Mouse (Mus musculus) T-helper 2 cell (primary cell): ENCODE data around the gene Rab4a.

Experiments used
- in situ Hi-C: fragments of 300-600 bp; cut with MboI, MseI; formaldehyde crosslinking; loops from one replicate; pipeline ENCODE4 v1.15.1; 2025; ENCODE audit warnings: high pct_unique_total_duplicates

Gene Rab4a

DNA sequence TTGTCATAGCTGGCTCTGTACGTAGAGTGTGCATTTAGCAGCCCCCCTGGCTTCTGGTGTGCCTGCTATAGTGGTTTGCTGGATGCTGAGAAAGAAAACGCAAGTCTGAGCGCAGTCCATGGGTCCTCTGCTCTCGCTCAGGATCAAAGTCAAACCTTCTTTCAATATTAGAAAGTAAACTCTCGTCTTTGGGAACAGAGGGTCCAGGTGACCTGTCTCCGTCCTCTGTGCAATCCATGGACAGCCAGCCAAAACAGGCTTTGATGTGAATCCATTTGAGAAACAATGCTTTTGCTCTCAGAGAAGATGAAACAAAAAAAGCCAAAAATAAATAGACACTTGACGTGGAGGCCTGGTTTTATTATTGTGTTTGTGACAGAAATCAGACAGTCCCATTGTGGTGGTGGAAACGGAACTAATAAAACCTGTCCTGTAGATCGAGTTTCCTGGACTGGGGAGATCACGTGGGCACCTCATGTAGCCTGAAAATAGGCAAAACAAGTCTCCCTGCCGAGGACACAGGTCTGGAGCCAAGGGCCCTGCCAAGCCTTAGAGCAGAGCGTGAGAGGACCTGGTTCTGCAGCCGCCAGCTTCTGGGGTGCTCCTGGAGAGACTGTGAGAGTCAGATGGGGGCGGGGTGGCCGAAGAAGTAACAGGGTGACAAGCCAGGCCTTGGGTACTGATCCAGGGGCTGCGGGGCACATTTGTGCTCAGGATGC, 7.5 kb downstream of the Rab4a start:
- in situ Hi-C loops, result no loop called here

DNA sequence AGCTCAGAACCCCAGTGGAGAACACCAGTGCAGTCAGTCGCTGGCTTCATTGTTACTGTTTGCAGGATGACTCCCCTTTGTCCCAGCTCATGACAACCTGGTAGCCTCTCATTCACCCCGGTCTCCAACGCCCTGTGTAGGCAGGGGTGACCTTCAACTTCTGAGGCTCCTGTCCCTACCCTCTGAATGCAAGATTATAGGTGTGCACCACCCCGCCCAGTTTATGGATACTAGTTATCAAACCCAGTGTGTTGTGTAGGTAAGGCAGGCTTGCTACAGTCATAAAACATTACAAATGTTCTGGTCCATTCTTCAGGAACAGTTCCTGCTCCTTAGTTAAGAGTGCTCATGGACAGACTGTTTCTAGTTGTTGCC, 8.1 kb downstream of the Rab4a start:
- in situ Hi-C loops, result no loop called here

DNA sequence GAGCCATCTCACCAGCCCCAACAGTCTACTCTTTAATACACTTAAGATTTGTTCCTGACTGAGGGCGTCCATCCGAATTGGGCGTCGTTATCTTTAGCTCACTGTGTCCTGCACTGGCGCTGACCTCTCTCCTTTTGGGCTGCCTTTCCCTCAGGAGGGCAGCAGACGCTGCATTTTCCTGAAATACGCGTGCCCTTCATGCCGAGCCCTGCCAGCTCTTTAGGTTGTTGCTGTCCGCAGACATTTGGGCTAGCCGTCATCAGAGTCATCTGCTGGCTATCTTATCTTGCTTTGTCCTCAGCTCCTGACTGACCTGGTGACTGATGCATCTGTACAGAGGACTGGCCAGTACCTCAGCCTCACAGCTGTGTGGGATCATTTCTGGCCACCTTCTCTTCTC, 9.5 kb downstream of the Rab4a start:
- in situ Hi-C loops, result no loop called here

DNA sequence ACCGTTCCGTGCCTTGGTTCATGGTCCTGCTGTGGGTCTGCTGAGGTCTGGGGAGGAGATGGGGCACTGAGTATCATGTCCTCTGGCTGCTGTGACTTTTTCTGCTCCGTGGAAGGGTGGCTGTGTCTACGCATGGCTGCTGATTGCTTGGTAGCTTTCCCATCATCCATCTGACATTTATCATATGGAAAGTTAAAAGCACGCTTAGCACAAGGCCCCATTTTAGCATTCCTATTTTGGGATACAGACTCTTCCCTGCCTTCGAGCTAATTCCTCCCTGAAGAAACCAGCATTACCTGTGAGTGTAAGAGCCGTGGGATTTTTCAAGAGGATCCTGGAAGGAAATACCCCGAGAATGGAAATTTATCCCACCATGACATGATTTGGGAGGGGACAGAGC, 11.2 kb downstream of the Rab4a start:
- in situ Hi-C loops, result no loop called here

DNA sequence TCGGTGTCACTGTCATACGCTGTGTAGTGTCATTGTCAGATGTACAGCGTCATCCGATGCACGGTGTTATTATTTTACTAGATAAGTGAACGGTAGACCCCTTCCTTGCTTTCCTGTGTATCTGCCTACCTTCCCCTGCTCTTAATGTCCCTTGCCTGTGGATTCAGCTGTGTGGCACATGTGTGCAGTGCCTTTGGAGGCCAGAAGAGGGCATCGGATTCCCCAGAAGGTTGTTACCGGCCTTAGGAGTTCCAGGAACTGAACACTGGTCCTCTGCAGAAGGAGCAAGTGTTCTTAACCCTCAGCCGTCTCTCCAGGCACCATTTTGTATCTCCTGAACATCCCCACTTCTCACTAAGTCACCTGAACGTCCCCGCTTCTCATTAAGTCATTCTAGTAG, 12.0 kb downstream of the Rab4a start:
- in situ Hi-C loops, result no loop called here

DNA sequence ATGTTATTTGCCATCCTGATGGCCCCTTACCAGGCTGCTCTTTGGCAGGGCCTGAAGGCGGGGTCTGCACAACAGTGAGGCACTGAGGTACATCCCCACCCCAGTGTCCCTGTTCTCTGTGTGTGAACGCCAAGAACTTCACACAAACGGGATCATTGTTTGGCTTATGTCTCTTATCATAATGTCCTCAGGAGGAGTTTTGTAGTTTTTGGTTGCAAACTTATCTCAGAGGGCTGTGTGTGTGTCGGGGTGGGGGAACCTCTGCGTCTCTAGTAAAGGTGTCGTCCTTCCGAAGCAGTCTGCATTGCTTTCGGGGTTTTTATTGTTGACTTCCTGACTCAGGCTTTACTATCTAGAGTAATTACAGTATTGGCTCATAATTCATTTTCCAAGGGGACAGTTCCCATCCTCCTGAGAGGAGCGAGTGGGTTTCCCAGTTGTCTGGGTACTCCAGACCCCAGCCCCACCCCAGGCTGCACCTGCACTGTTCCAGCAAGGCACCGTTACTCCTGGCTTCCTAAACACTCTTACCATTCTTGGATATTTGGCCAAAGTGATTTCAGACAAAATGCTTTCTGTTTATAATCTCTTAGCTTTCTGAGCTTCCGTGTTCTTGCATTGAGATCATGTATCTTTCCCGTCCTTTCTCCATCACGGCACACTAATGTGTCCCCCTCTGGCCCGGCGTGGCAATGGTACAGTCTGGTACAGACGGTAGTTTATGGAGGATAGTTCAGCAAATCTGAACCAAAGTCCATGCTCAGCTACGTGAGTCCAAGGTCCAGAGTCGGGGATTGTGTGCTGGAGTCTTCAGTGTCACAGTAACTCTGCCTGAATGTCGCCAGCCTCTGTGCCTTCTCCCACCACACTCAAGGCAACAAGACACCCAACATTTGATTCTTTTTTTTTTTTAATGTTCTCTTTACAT, 14.2 kb downstream of the Rab4a start:
- in situ Hi-C loops, result no loop called here

DNA sequence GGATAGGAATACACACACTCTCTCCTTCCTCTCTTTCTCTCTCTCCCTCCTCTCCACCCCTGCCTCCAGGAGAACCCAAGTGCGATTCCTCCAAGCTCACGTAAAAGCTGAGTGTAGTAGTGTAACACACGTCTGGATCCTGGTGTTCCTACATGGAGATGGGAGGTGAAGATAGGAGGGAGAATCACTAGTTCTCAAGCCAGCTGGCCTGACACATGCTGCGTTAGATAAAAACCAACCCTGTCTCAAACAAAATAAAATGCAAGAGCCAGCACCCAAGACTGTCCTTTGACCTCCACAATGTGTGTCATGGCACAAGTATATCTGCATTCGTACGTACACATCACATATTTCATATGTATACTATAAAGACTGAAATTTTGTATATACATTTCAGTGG, 15.0 kb downstream of the Rab4a start:
- in situ Hi-C loops, result no loop called here

DNA sequence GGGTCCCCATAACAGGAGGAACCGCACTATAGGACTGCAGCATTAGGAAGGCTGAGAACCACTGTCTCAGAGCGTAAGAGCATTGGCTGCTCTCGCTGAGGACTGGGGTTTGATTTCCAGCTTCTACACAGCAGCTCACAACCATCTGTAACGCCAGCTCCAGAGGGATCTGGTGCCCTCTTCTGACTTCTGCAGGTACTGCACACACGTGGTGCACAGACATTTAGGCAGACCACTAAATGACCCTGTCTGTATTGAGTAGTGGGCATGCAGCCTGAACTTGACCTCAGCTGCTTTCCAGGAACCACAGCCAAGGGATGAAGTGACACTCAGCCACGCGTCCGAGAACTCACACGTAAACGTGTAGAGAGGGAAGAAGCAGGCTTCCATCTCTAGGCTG, 17.3 kb downstream of the Rab4a start:
- in situ Hi-C loops, result no loop called here

DNA sequence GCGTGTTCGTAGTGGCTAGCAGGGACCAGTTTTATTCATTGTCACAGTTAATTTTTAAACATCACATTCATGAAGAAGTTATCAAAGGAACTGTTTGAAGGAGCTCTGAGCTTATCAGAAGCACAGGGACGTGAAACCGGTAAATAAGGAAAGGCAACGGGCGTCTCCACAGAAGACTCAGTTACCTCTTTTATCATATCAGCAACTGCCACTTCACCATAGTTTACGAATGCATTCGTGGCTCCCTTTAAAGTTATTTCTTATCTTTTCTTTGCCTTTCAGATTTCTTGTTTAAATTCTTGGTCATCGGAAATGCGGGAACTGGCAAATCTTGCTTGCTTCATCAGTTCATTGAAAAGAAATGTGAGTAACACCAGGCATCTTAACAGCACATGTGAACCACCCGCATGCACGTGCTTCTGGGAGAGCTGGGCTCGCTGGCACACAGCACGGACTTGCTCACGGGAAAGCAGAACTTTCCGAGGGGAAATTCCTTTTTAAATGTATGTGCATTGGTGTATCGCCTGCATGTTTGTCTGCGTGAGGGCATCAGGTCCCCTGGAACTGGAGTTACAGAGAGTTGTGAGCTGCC, 17.8 kb downstream of the Rab4a start:
- in situ Hi-C loops, result no loop called here

DNA sequence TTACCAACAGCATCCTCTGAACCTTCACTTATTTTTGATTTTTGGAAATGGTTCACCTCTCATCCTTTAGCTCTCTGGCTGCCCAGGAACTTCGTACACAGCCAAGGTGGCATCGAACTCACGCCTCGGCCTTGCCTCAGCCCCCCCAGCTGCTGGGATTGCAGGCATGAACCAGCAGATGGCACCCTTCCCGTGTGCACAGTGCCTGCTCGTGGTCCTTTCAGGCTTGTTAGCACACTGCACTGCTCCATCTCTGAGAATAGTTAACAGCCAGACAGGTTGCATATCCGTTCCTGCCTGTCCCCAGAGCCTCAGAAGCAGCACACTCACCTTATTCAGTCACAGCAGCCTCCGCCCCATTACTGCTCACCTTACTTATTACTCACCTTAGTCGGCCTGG, 20.2 kb downstream of the Rab4a start:
- in situ Hi-C loops, result no loop called here

DNA sequence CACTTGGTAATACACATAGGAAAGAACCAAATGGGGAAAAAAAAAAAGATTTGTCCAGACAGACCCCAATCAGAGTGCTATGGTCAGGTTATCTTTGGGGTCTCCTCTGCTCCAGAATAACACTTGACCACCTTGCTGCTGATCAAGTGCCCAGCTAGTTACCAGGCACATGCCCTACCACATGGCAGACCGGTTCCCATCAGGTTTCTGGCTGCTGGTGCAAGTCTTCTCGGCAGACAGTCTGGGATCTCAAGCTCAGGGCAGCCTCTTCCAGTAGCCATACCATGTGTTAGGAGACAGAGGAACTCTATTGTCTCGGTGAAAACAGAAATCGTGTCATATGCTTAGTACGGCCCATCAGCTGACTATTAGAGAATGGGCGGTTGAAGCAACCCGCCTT, 21.0 kb downstream of the Rab4a start:
- in situ Hi-C loops, result no loop called here

DNA sequence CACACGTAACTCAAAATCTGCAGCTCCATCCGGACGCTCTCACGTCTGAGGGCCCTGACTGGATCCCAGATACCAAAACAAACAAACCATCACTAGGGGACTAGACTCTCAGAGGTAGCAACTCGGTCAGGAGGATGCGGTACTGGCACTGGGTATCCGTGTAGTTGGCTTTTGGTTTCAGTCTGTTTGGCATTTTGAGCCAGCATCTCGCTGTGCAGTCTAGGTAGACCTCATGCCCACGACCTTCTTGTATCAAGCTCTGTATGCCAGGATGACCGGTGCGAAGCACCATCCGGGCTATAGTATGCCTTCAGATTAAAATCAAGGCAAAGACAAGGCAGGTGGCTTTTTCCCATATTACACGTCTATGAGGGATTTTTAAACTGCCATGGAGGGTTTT, 21.7 kb downstream of the Rab4a start:
- in situ Hi-C loops, result no loop called here

DNA sequence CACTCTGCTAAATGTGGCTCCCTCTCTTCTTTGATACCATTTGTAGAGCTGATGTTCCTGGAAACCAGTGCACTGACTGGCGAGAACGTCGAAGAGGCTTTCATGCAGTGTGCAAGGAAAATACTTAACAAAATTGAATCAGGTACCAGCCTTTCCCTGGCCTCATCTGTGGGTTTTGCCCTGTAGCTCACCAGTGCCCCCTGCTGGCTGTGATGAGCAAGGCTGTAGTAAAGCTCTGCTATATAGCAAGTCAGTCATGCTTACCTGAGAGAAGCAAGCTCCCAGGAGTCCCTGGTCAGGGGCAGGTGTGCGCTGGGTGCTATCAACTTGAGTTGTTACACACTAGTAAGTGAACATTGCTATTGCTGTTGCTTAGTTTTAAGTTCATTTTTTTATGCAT, 27.0 kb downstream of the Rab4a start:
- in situ Hi-C loops, result no loop called here

DNA sequence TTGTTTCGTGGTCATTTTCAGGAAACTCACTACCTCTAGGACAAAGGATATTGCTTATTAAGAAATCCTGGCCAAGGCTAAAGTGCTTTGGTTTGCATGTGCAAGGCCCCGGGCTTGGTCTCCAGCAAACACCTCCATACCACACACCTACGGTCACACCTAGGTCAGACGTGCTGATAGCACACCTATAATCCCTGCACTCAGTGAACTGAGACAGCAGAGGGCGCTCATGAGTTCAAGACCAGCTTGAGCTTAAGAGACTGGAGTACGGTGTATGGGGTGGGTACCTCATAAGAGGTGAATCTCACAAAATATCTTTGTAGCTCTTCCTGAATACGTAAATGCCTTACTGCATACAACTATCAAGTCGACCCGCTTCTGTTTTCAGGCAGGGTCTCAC, 29.7 kb downstream of the Rab4a start:
- in situ Hi-C loops, result no loop called here

DNA sequence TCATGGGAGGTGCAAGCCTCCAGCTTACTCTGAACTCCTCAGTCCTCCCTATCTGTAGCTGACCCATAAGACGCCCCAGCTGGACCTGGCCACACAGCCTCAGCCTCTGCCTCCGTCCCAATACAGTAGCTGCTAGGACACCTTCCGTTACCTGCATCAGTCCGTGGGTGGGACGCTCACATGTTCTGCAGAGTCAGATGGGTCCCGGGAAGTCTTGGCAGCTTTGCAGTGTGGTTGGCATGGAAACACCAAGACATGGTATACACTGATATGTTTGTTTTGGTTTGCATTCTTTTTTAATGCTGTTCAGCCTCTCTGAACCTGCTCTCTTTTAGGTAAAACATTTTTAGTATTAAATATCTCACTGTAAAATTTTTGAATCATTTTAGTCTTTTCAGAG, 30.6 kb downstream of the Rab4a start:
- in situ Hi-C loops, result no loop called here

DNA sequence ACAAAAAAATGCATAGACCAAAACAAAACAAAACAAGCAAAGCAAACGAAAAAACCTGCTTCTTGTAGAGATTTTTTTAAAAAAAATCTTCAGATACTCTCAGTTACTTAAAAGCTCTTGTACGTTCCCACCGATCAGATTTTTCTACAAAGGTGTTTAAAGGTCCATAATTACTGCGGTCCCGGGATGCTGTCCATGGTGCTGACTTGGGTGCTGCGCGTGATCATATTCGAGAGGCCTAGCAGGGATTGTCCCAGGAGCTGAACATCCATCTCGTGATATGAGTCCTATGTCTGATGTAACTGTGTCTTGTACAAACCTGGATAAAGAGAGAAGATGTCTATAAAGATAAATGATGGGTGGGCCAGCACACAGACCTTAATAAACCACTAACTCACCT, 32.7 kb downstream of the Rab4a start:
- in situ Hi-C loops, result no loop called here

DNA sequence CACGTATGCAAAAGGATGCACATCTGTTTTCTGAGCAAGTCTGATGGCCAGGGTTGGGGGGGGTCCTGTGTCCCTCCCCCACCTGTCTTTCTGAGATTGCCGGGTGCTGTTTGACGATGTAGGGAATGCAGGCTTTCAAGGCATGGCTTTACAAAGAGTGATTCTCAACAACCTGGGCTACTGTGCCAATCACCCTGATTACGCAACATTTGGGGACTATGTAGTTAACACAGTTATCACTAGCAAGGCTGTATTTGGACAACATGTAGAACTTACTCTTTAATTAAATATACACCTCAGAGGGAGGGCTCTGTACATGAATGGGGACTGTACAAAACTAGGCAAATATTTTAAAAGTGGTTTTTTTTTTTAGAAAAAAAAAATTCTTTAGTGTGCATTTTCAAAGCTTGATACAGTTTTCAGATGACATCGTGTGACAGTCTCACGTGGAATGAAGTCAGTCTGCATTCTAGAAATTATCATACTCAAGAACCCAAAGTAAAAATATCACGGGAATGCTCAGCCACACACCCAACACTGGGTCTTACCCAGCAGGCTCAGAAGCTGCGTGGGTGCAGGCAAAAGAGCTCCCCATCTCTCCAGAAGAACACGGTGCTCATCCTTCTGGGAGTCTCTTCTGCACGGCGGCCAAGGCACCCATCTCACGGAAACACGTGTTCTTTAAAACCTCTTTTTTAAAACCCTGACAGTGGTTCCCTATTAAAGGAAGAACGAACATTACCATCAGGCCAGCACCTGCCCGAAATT, 35.0 kb downstream of the Rab4a start:
- in situ Hi-C loops, result no loop called here

DNA sequence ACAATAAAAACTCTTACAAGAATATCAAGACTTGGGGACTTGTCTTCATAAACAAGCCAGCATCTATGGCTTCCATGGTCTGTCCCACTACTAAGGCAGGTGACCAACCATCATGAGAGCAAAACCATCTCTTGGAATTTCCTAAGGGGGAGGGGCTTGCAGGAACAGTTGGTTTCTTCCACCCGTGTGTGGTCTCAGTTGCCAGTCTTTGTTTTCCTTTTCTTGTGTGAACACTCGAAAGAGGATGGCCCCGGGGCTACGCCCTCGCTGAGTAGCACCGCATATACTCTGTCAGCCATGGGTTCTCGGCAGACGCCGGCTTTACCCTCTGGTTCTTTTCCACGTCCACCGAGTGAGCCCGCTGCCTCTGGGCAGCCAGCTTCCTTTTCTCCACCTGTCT, 36.3 kb downstream of the Rab4a start:
- in situ Hi-C loops, result no loop called here

DNA sequence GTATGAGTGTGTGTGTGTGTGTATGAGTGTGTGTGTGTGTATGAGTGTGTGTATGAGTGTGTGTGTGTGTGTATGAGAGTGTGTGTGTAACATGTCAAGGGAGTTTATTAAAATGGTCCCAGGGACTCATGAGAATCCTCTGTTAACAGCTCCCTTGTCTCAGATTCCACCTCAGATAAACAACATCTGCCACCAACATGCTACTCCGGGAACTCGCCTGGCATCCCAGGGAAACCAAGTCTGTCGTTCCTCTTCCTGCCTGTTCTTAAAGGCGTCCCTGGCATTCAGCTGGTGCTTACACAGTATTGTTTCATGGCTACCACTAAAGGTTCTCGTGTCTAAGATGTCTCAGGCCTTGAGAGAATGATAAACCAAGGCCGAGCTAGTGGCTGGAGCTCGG, 38.6 kb downstream of the Rab4a start:
- in situ Hi-C loops, result no loop called here

DNA sequence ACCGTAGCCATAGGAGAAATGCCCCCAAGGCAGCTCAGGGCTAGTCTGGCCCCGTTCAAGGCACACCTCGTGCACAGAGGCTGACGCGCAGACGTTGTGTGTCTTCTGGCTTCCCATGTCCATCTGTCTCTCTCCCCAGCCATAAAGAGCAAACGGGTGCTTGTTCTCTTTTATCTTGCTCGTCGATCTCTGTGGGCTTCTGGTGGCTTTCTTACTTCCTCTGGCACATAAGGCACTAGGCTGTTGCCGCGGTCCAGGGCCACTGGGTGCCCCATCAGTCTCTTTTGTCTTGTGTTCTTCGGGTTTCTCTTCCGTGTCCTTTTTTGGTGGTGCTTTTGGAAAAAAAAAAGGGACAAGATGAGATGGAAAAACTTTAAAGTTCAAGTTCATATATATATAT, 39.3 kb downstream of the Rab4a start:
- in situ Hi-C loops, result no loop called here

DNA sequence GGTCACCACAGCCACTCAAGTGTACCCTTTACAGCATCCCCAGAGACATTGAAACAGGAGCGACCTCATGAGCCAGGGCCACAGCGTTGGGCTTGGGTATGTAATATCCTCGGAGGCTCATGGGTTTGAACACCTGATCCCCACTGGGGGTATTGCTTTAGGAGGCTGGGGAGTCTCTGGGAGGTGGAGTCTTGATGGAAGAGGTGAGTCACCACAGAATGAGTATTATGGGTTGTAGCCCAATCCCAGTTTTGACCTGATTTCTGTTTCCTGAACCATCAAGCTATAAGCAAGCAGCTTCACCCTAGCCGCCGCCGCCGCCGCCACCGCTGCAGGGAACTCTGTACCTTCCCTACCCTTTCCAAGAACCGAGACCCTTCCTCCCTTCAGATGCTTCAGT, 40.2 kb downstream of the Rab4a start:
- in situ Hi-C loops, result no loop called here

DNA sequence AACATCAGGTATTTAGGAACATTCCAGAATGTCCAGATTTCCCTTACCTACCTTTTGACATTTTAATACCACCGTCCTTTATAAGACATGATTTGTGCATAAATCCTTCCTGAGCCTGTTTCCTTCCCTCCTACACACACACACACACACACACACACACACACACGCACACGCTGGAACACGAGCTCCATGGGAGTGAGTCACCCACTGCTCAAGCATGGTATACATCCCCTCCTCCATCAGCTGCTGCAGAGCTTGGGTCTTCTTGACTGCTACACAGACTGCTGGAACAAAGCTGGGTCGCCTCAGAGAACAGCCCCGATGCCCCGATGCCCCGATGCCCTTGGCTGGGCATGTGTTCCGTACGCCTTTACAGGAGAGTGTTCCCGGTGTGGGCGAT, 40.7 kb downstream of the Rab4a start:
- in situ Hi-C loops, result no loop called here
